Mouse (Mus musculus): ENCODE measurements around the gene Stard5. TPM values are rescaled to one million over a fixed set of nuclear protein-coding genes. Genes with fewer than 3 reads are reported as not detected.

Gene Stard5
- 1 to 10 TPM; 6.6 to 8.0 TPM for total RNA-seq (2021)
- long read RNA-seq, experiment 1, transcript Stard5-201 (6 exons, 2,483 nt), result major isoform, 5 of 6 reads
- long read RNA-seq, experiment 1, partial matches to known transcripts, result 0 of 6 reads
- long read RNA-seq, experiment 1, other reads (novel, unspliced or antisense), result 0 of 6 reads
- long read RNA-seq, experiment 2, transcript Stard5-201 (6 exons, 2,483 nt), result major isoform, 5 of 9 reads
- long read RNA-seq, experiment 2, partial matches to known transcripts, result 0 of 9 reads
- long read RNA-seq, experiment 2, other reads (novel, unspliced or antisense), result 1 of 9 reads

GRCm38 (mm10) chr7:83631828-83632681, at the start of gene Stard5:
Gene Stard5 (plus strand): TSS chr7:83631959.
- DNase-seq (ENCODE audit: low spot score in 2 of 2), result peak; percentile 87 to 90

- DNase-seq (ENCODE audit: low spot score in 2 of 2), result peak; percentile 20 to 28
Observed at GRCm38 (mm10) chr7:83584639-83585471, 46.9 kb upstream of the Stard5 start, which contains the start of gene Tmc3. Gene Tmc3 (plus strand): TSS chr7:83584927.

- no peak for DNase-seq (ENCODE audit: low spot score in 2 of 2)
Observed at GRCm38 (mm10) chr7:83594056-83594455, 37.7 kb upstream of the Stard5 start.

- DNase-seq (ENCODE audit: low spot score in 2 of 2), result no peak
Observed at GRCm38 (mm10) chr7:83597063-83597462, 34.7 kb upstream of the Stard5 start.

GRCm38 (mm10) chr7:83598997-83599912, 32.5 kb upstream of the Stard5 start:
- no peak for DNase-seq (ENCODE audit: low spot score in 2 of 2)

- peak; percentile 26 to 56 for DNase-seq (ENCODE audit: low spot score in 2 of 2)
Observed at GRCm38 (mm10) chr7:83599913-83600286, 31.9 kb upstream of the Stard5 start.

GRCm38 (mm10) chr7:83604180-83604944, 27.4 kb upstream of the Stard5 start:
- no peak for DNase-seq (ENCODE audit: low spot score in 2 of 2)

- DNase-seq (ENCODE audit: low spot score in 2 of 2), result no peak
Observed at GRCm38 (mm10) chr7:83606796-83607195, 25.0 kb upstream of the Stard5 start.

GRCm38 (mm10) chr7:83609891-83610290, 21.9 kb upstream of the Stard5 start:
- no peak for DNase-seq (ENCODE audit: low spot score in 2 of 2)

- DNase-seq (ENCODE audit: low spot score in 2 of 2), result no peak
Observed at GRCm38 (mm10) chr7:83611886-83612285, 19.9 kb upstream of the Stard5 start.

GRCm38 (mm10) chr7:83615272-83615671, 16.5 kb upstream of the Stard5 start:
- no peak for DNase-seq (ENCODE audit: low spot score in 2 of 2)

- DNase-seq (ENCODE audit: low spot score in 2 of 2), result no peak
Observed at GRCm38 (mm10) chr7:83615815-83616214, 15.9 kb upstream of the Stard5 start.

GRCm38 (mm10) chr7:83616268-83616667, 15.5 kb upstream of the Stard5 start:
- DNase-seq (ENCODE audit: low spot score in 2 of 2), result no peak

- no peak for DNase-seq (ENCODE audit: low spot score in 2 of 2)
Observed at GRCm38 (mm10) chr7:83618709-83619108, 13.1 kb upstream of the Stard5 start.

GRCm38 (mm10) chr7:83622582-83622981, 9.2 kb upstream of the Stard5 start:
- no peak for DNase-seq (ENCODE audit: low spot score in 2 of 2)

- DNase-seq (ENCODE audit: low spot score in 2 of 2), result no peak
Observed at GRCm38 (mm10) chr7:83624065-83624464, 7.7 kb upstream of the Stard5 start.

- DNase-seq (ENCODE audit: low spot score in 2 of 2), result no peak
Observed at GRCm38 (mm10) chr7:83626557-83627257, 5.1 kb upstream of the Stard5 start.

GRCm38 (mm10) chr7:83627369-83627768, 4.4 kb upstream of the Stard5 start:
- no peak for DNase-seq (ENCODE audit: low spot score in 2 of 2)

Measured in left cerebral cortex, adult 18-20 months (tissue).